Mouse (Mus musculus) 416B (cell line): ENCODE measurements around the gene Hecw2.

Source experiments
- DNase-seq: peaks from one replicate; pipeline ENCODE4 v3.0.0; 2011; ENCODE audit warnings: low read depth

The Hecw2 gene

DNA sequence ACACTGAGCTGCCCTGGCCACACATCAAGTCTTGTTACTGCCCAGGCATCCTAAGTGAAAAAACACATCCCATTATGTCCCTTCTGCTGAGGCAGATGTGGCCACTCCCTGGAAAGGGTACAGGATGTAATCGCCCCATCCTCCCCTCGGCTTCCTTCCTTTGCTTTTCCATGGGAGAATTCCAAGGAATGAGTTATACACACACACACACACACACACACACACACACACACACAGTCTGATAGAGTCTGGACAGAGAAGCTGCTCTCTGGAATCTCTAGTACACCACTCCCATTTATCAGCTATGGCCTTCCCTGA, 216.5 kb downstream of the Hecw2 start:
- no peak for DNase-seq

DNA sequence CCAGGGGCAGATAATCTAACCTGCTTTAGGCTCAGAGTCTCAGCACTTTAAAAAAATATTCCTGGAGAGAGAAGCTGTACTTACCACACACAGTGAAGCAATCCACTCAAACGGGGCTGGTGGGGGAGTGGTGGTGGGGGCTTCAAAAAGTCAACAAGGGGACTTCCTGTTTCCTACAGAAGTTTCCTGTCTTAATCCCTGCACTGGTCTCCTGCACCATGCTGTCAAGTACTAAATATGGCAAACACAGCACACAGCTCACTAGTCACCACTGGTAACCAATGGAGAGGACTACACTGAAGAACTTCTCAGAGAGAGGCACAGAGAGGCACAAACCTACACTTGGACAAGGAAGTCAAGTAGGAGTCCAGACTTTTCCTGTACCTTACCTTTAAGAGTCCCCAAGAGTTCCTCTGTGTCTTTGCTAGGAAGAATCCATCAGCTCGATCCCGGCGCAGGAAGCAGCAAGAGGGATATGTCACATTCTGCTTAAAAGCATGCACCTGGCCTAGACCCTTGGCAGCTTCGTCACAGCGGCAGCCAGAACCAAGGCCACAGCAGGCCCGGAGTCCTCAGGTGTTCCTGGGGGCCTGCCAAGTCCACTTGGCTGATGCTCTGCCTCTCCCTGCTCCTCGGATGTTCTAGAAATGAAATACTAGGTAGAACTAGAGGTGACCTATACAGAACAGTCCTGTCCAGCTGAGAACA, 217.0 kb downstream of the Hecw2 start:
- DNase-seq: peak; percentile 32

DNA sequence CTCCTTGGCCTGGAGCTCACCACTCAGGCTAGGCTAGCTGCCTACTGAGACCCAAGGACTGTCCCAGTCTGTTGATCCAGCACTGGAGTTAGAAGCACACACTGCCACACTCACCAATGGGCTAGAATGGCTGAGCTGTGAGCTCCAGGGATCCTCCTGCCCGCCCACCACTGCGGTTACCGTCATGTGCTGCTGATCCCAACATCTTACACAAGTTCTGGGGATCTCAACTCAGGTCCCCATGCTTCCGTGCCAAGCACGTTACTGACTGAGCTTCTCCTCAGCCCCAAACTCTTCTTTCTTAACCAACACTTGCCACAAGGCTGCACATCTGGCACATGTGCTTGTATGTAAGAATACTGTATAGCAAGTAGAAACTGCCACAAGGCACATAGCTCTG, 218.2 kb downstream of the Hecw2 start:
- DNase-seq: no peak

DNA sequence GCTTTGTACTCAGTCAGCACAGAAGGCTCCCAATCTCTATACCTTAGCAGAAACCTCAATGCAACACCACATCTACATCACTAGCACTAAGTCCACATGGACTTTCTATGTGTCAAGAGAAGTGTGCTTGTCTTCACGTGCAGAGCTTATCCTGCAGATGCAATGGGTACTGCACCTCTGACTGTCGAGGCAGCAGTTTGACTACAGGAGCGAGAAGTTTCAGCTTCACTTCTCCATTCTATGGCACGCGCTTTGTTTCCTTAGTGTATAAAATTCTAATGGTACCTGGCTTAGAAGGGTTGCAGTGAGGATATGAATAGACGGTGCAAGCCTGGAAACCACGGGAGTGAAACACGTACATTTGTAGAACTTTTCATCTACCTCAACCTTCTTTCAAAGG, 218.9 kb downstream of the Hecw2 start:
- DNase-seq: no peak

DNA sequence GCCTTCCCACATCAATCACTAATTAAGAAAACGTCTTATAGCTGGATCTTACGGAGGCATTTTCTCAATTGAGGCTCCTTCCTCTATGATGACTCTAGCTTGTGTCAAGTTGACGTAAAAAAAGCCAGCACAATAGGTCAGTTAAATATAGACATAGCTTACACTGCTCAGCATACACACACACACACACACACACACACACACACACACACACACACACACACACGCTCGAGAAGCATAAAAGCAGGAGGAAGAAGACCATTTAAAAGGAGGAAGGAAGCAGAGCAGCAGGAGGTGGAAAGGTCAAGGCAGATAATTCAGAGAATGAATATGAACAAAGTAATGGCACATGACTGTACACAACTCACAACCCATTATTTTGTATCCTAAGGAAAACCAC, 220.0 kb downstream of the Hecw2 start:
- DNase-seq: peak; percentile 8

DNA sequence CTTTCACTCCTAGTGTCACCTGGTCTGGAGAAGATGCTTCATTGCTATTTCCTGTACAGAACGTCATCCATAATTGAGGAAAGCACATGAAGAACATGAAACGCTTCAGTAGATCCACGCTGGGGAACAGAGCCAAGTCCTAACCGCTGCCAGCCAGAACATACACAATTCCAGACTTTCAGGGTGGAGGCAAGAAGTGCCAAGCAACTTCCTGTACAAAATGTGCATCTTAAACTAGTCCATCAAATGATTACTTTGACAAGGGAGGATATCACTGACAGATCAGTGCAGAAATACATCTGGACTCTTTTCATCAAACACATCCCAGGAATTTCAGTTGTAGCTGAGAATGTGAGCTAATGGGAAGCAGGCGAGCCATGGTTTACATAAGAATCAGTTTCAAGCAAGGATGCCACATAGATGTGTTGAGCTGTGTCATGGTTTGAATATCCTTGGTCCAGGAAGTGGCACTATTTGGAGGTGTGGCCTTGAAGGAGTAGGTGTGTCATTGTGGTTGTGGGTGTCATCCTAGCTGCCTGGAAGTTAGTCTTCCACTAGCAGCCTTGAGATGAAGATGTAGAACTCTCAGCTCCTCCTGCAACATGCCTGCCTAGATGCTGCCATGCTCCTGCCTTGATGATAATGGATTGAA, 224.5 kb downstream of the Hecw2 start:
- DNase-seq: peak; percentile 26

DNA sequence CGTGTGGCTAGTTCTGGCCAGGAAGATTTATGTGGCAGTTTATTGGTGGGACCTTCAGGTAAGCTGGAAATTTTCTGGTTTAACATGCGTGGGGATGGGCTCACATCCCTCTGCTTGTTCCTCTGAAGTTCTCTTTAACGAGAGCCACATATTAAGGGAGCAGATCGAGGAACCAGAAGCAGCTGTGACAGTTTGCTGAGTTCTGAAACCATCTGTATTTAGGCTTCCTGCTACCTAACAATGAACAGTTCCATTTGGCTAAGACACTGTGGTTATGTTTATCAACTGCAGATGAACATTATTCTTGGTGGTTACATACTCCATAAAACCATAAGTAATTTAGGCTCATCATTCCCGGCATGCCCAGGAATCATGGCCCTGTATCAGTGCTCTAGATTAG, 242.6 kb downstream of the Hecw2 start:
- DNase-seq: no peak

DNA sequence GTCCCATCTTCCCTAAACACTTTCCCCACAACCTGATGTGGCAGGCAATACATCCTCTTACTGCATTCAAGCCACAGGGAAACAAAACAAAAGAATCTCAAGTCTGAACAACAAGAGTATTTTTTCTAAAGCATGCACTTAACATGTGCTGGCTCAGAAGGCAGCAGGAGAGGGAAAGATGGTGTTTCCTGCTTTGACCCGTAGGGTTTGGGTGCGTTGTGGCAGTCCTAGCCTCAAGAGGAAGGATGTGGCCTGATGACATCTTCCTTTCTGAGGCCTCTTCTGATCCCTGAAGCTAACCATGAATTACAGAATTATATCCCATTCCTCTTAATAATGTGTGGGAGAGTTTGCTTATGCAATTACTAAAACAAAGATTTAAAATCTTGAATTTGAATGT, 249.2 kb downstream of the Hecw2 start:
- peak; percentile 85 for DNase-seq

DNA sequence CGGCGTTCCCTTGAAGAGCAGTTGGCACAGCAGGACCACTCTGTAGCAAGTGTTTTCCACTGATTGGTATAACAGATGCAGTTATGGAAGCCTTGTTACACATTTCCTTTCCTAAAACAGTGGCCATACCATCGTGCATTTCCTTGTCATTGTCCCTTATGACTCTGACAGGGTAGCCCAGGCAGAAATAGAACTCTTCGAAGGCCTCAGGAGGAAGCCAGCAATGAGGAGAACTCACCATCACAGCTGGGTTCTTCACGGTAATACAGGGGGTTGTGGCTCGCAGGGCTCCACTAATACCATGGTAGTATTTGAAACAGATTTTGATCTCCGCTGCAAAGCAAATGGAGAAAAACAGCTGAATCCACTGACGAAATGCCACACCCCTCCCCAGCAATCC, 252.5 kb downstream of the Hecw2 start:
- no peak for DNase-seq

DNA sequence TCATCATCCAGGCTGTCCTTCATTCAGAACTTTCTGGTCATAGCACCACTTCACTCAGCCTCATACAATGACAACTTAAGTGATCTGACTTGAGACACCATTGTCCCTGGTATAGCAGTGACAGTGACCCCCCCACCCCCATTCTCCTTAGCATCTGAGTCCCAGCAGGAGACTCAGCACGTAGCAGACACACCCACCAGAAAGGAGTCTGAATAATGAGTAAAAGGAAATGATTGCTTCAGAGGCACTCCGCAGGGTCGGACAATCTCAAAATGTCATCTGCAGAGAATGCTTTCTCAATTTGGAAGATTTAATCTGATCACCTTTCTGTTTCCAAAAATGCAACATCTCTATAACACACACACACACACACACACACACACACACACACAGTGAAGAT, 253.4 kb downstream of the Hecw2 start:
- DNase-seq: peak; percentile 50

DNA sequence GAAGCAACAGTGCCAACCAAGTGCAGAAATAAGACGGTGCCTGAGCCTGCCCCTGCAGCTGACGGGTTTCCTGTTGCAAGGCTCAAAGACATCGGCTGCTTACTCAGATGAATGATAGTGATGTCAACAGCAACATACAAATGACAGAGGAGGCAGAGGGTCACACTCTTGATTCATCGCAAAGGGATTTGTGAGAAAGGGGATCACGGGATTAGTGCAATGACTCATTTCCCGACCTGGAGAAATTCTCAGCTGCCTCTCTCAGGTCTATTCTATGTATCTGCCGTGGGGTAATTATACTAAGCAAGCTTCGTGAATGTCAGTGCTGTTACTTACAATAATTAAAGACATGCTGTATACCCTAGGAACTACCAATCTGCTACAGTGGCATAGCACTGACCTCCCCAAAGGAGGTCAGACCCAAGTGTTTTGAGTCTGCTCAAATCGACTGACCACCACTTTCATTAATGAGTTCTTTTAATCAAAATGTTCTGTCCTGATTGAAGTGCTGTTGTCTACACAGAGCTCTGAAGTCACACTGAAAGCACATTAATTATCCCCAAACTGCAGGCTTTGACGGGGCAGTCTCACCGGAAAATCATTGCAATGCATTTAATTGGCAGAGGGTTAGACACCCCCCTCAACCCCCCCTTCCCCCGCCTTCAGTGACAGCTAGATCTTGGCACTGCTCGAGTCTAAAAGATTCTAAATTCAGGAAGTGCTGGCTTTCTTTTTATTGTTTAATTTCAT, 254.5 kb downstream of the Hecw2 start:
- peak; percentile 30 for DNase-seq

DNA sequence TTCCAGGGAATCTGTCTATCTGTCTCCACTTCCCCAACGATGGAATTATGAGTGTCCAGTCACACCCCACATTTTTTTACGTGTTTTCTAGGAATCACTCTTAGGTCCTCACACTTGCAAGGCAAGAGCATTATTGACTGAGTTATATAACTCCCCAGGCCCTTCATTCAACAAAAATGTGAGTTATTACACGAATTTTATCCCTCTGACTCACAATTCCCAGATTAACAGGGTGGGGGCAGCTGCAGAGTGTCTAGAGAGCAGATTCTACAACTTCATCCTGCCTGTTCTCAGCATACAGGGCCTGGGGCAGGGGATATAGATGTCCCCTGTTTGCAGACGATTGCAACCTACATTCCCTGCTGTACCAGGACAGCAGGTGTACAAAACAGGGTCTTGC, 255.7 kb downstream of the Hecw2 start:
- DNase-seq: no peak

DNA sequence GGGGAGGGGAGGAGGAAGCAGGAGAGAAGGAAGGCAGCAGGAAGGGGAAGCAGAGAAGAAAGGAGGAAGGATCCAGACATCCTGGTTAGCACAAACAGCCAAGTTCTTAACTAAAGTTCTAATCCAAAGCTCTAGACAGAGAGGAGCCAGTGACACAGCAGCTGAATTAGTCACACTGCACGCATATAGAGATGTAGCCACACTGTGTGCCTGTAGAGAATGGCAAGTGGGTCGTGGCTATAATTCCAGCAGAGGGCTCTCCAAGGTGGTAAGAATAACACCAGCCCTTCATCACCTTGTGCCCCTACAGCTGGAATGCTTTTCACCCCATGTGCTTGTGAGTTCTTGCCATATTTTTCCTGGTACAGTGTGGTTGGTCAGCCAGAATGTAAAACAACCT, 261.7 kb downstream of the Hecw2 start:
- DNase-seq: no peak

DNA sequence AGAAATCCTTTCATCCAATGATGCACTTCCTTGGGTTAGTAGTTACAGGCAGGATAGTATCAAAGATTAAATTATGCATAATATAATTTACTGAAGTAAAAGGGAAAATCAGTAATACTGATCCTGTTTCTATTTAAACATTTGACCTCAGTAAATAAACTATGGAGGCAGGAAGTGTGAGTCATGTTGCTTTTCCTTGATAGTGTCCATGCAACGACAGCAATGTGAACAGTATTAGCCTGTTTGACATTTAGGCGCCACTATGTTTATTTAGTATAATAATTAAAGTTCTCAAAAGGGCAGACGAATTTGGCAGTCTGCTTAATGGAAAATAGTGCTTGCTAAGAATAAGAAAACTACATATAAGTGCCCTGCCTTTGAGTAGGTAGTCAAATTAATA, 263.7 kb downstream of the Hecw2 start:
- peak; percentile 55 for DNase-seq

DNA sequence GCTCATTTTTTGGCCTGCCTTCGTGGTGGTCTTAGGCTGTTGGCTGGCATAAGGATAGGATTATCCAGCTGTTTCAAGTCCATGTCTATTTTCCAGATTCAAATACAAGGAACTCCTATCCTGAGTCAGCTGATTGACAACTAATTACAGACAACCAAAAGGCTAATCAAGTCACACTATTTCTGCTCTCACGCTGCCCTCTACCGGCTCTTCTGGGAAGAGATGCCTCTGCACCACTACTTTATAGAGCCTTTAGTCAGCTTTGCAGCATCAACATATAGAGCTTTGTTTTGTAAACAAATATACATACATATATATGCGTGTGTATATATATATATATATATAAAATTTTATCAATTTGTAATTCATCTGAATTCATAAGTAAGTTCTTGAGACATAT, 267.4 kb downstream of the Hecw2 start:
- peak; percentile 47 for DNase-seq

DNA sequence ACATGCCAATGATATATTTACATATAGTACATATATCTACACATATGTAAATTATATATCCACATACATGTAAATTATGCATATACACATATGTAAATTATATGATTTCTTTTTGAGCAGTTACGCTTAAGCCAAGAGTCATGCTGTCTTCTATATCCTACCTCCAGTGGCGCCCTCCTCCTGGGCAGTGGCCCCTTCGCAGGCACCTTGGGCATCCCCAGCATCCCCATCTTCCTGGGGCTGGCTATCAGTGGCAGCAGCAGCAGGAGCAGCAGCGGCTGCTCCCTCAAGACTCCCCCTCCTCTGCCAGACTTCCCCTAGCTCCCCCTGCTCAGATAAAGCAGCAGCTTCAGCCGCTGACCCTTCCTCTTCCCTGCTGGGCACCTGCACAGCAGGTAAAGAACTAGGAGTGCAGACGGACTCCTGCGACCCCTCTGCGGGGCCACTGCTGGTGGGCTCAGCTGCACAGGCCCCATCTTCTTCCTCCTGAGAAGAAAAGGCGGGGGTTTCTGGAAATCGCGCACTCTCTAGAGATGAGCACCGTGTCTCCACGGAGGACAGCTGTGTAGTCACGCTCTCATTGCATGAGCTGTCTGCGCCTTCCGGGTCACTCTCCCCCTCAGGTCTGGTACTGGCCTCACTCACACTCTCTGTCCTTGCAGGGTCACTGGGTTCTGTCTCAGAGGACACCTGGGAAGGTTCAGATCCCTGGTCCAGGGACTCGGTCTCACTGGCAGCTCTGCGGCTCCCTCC, 269.6 kb downstream of the Hecw2 start:
- DNase-seq: no peak

DNA sequence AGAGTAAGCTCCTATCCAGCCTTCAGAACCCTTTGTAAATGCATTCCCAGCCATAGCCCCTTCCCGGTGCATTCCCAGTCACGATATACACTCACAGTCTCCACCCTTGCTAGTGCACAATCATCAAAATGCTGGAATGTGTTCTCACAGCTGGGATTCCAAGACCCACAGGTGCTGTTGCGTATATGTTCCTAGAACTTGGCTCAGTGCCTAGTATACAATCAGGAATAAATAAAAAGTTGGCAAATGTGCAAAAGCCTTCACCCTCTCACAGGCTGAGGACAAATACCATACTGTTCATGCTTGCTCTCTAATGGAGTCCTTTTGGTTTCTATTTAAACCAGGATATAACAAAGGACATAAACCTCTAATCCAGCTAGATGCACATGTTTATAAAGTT, 283.1 kb downstream of the Hecw2 start:
- no peak for DNase-seq

DNA sequence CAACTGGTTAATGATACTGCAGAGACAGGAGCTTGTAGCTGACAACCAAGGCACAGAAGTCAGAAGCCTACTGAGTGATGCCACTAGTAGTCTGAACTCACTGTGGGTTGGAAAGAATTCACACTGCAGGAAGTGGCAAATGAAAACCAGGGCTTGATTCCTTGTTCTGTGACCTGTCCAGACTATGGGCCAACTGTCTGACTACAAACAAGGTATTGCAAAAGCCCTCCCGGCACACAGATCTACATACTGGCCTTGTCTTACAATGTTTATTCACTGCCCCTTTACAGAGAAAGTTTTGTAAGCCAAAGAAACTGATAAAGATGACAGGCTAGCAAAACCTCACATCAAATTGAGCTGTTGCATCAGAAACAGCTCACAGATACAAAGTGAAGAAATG, 284.7 kb downstream of the Hecw2 start:
- peak; percentile 64 for DNase-seq

DNA sequence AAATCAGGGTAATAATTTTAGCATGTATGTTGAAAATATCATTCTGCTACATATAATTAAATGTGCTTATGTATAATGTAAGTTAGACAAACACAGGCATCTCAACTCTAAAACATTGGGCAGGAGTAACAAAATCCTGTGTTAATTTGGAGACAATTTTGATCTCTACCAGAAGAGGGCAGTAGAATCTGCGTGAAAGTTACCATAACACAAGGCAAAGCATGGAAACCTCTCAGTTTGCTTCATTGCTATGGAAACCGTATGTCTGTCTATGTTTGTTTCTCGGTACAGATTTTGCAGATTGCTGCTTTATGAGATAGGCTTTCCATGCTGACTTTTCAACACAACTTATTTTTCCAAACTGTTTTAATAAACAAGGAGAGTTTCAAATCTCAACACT, 285.9 kb downstream of the Hecw2 start:
- peak; percentile 77 for DNase-seq

DNA sequence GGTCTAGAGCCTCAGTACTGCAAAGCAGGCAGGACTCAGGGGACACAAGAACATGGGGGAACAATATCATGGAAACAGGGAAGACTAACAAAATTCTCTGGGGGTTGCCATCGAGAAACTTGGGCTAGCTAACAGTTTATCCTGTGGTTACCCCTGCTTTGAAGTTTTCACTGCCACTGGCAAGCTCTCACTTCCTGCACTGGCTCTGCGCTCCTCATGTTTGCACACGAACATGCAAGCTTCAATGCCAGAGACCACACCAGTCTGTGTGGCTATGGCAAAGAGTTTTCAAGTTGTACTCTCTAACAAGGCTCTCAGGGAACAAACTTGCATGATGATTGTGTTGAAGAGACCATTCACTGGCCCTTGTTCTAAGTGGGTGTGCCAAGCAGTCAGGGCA, 288.8 kb downstream of the Hecw2 start:
- DNase-seq: peak; percentile 34

DNA sequence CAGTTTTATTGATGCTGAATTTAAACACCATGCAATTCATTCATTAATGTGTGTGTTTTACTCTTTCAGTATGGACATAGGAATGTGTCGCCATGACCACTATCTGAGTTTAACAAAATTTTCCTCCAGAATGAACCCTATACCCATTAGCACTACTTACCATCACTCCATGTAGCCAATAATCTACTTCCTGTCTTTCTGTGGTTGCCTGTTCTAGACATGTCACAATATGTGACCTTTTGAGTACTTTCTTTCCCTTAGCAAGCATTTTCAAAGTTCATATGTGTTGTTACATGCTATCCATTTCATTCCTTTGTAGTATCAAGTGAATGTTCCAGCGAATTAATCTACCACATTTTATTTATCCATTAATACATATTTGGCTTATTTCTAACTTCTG, 294.6 kb downstream of the Hecw2 start:
- no peak for DNase-seq

DNA sequence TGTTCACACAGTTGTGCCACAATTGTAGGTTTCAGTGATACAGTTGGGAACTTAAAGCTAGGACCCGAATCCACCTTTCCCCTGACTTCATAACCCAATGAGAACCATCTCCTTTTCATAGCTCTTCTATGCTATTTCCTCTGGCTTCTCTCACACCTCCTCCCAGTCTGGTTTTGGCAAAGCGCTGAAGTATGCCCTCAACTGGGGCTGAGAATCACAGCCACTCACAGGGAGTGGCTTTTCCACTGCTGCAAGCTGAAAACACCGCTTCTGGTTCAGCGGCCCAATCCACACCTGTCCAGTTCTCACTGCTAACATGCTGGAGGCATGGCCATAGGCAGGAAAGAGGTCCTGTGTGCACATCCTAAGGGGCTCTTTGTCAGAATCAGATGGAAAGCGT, 300.7 kb downstream of the Hecw2 start:
- DNase-seq: no peak

DNA sequence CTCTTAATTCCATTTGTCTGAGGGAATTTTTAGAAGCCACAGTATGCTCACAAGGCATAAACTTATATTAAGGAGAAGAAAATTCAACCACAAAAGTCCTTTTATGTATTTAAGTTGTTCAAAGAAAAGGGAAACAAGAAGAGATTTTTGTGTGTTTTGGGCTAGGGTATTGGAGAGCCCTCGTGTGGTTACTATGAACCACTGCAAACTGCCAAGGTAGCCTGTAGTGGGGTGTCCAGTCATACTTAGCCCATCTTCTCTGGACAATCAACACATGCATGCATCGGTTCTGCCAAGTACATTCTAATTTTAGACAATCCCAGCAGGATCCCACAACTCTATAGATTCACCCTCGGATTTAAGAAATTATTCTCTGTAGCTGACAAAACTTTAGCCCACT, 304.6 kb downstream of the Hecw2 start:
- DNase-seq: peak; percentile 77
